Mouse (Mus musculus): ENCODE data around the gene Nup107.

- TF ChIP-seq CTCF (IDR thresholded peaks at IDR 0.05; ENCODE audit: borderline replicate concordance, insufficient read depth, low read depth, low read length) = no peak
- no peak for TF ChIP-seq POLR2A (IDR thresholded peaks at IDR 0.05; ENCODE audit: borderline replicate concordance, insufficient read depth, low read length)
Observed at GRCm38 (mm10) chr10:117756784-117757183, 35.7 kb downstream of the Nup107 start.

All from cerebellum, adult 2 months (tissue).